Mouse (Mus musculus) megakaryocyte-erythroid progenitor cell, adult 5-6 weeks (primary cell): ENCODE data around the gene Stard10. TPM values are rescaled to one million over a fixed set of nuclear protein-coding genes. Genes with fewer than 3 reads are reported as not detected.
A peak's percentile ranks its signal among the peaks of the same experiment; 100 is the strongest.

Experiments used
- ATAC-seq: replicated peaks from 2 replicates; pipeline ENCODE4 v1.8.0; 2016; ENCODE audit warnings: mild to moderate bottlenecking, inconsistent platforms; ENCODE audit not compliant: severe bottlenecking, poor library complexity, low FRiP score, low TSS enrichment
- total RNA-seq, 2 experiments: library from RNA; stranded (forward) in 1 of 2; stranded (reverse) in 1 of 2; fragments of 200-1000, 215-1000 nt in 1 of 2; fragments of >200 nt in 1 of 2; fragmentation: Nextera tagmentation in 1 of 2; gene quantifications; 2 replicates each; pipeline ENCODE4 v1.2.3; 2014 to 2017

Stard10 gene
- total RNA-seq (2014; fragmentation: Nextera tagmentation) (257 and 310 TPM in 2 replicates), total RNA-seq (2017) (103 and 198 TPM in 2 replicates)

DNA sequence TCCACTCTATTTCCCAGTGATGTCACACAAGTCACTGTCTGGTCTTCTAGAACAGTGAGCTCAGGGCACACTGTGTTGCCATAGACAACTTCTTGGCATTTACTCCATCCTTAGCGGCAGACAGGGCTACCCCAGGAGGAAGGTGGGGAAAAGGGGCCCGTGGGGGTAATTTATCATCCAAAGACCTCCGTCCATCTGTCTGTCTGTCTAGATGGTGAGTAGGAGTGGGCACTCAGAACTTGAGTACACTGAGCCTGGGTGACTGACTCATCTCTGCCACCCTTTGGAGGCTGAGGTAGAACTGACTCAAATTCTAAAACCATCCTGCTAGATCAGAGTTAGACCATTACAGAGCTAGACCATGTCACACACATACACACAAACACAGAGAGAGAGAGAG, at the start of gene Stard10:
TSS of gene Stard10 (plus strand) at position 73 of the 400 bp plus-strand sequence.
- ATAC-seq, result no peak

- ATAC-seq, result no peak
These were observed 49.2 kb upstream of the Stard10 start for GRCm38 (mm10) chr7:101267457-101268259.

DNA sequence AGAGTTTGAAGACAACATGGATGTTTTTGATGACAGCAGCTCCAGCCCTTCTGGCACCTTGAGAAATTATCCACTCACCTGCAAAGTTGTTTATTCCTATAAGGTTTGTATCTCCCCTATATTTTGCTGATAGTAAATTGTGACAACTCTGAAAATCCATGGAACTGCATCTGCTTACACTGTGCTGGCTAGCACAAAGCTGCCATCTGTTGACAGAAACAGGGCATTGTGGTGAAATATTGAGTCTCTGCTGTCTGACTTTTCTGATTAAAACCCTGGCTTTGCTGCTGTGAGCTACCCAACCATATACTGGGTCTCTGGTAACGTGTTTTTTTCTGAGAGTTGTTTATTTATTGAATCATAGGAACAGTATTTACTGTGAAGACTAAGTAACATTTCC, 45.3 kb upstream of the Stard10 start:
- no peak for ATAC-seq

DNA sequence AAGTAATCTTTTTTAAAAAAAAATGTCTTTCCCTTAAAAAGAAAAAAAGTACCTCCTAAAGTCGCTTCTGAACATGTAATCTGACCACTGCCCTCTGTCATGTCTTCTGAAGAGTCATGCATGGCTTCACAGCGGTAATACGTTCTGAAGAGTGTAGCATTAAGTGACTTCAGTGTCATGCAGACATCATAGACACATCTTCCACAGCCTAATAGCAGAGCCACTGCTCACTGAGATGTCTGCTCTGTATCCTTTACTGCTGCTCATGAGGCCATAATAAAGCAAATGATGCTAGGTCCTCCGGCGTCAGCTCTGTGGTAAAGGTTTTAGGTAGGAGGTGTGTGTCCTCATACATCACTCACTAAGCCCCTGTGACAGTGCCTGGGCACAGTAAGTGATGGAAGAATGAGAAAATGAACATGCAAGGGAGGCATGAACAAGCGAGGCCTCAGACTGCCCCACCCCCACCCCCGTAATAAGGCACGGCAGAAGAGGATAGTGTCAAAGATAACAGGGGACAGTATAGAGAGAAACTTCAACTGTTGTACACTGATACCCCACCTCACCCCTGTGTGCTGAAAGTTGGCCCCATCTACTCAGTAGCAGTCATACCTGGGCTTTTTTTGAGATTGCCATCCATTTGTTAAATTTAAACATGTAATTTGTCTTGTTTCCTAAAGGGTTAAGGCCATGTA, 44.3 kb upstream of the Stard10 start:
- peak; percentile 30; the same call in 1 of the 2 replicates for ATAC-seq

DNA sequence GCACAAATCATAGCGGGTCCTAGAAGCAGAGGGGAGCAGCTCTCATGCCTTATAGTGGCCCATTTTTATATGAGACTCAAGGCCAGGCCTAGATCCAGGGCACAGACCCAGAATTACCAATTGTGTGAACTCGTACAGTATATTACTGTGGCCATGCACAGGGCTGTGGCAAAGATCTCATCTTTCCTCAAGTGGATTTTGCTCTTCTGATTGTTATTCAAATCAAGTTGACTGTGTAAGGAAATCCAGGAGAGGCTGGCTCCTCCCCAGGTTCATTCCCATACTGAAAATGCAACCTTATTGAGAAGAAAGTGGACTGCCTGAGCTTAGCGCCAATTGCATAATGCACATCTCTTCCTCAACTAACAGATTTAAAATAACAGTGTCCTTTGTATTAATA, 34.2 kb upstream of the Stard10 start:
- no peak for ATAC-seq

- ATAC-seq, result no peak
These were observed 32.4 kb upstream of the Stard10 start for GRCm38 (mm10) chr7:101284504-101284903.

GRCm38 (mm10) chr7:101286891-101287290, 30.0 kb upstream of the Stard10 start:
- ATAC-seq, result no peak

GRCm38 (mm10) chr7:101287820-101288219, 29.1 kb upstream of the Stard10 start:
- no peak for ATAC-seq

DNA sequence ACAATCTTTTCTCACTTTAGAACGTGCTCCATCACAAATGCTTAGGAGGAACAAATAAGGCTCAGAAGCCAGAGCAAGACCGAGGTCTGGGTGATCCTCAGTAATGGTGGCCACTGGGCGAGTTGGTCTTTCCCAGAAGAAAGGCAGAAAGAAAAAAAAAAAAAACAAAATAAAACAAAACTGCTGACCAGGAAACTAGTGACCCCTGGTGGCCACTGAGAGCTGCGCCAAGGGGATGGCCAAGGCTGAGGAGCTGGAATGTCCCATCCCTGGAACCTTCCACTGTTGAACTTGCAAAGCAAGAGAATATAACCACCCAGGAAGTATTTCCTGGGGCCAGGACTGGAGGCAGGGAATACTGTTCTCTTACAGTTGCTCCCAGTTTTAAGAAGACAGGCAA, 28.4 kb upstream of the Stard10 start:
- 0 out of 2 replicates have a peak, but pooled peaks have one; percentile 62 for ATAC-seq

- no peak for ATAC-seq
These were observed 26.5 kb upstream of the Stard10 start for GRCm38 (mm10) chr7:101290401-101290800.

DNA sequence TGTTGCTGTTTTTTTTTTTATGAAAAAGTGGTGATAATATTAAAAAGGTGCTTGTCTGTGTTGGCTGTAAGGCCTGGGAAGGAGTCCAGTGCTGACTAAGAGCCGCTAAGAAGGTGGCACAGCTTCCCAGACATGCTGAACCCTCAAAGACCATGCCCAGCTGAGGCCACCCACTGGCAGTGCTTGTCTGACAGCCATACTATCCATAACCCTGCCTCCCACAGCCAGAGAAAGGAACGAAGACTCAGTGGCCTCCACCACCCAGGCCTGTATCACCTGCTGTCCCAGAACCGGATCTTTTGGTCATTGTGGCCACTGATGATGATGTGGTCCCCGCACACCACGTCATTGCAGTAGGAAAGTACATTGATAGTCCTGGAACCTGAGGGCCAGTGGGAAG, 25.7 kb upstream of the Stard10 start:
- no peak for ATAC-seq

DNA sequence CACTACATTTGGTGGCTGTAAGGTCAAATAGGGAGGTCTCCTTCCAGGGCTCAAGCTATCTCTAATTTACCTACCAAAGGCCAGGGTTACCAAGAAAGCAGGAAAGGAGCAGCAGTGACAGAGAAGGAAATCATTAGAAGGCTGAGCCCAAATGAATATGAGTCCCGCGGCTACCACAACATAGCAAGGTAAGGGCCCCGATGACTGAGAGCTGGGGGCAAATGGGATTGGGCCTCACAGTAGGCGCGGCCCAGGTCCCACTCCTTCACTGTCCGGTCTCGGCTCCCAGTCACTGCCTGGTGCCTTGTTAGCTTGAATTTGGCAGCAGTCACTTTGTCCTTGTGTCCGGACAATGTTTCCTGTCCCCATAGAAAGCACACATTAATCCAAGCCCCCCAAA, 25.2 kb upstream of the Stard10 start:
- no peak for ATAC-seq

DNA sequence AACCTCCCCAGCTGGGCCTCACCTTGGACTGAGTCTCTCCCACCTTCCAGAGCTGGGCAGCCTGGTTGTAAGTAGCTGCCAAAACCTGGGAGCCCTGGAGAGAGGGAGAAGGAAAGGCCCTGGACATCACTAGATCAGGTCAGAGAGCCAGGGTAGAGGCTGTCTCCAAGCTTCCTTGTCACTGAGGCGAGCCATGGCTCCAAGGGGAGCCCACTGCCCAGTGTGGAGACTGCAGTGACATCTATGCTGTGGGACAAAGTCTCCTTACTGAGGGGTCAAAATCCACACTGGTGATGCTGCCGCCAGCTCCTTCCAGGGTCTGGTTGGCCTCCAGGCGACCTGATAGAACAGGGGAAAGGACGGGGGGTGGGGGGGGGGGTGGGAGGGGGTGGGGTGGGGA, 24.8 kb upstream of the Stard10 start:
- ATAC-seq, result no peak

DNA sequence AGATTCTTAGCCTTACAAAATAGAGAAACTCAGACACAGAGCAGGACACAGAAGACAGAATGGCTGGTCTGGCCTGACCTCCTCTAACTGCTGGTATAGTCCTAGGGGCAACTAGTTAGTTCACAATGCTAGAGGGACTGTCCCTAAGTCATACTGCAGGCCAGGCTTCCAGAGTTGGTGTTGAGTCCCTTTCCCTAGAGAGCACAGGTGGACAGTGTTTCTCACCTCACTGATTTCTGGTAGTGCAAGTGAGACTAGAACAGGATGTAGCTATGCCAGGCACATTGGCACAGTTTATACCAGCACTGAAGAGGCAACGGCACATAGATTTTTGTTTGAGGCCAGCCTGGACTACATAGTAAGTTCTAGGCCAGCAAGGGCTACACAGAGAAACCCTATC, 24.2 kb upstream of the Stard10 start:
- ATAC-seq, result no peak

DNA sequence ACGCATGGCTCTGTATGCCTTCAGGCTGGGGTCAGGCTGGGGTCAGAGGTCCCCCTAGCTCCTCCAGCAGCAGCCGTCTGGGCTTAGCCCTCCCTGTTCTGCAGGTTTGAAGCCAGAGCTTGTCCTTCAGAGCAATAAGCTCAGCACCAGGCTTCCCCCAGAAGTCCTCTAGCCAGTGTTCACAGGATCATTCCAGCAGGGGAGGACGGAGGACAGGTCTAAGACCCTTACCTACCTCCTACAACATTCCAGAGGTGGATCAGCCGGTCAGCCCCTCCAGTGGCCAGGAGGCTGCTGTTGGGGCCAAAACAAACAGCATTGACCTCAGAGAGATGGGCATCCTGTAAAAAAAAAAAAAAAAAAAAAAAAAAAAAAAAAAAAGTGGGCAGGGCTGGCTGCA, 23.7 kb upstream of the Stard10 start:
- no peak for ATAC-seq

DNA sequence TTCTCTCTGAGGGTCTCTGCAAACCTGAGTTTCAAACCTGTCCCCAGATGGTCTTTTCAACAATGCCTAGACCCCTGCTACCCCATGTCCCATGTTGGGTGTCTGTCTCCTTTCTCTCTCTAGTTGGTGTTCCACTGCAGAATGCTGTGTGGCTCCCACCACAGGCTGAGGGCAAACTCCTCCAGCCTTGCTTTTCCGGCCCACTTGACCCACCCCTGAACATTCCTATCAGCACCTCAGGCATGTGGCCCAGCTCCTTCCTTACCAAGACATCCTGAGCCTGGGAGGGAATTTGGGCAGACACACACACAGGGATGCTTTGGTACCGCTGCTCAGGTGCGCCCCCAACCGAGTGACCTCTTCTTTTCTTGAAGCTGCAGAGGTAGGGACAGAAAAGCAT, 23.3 kb upstream of the Stard10 start:
- no peak for ATAC-seq

DNA sequence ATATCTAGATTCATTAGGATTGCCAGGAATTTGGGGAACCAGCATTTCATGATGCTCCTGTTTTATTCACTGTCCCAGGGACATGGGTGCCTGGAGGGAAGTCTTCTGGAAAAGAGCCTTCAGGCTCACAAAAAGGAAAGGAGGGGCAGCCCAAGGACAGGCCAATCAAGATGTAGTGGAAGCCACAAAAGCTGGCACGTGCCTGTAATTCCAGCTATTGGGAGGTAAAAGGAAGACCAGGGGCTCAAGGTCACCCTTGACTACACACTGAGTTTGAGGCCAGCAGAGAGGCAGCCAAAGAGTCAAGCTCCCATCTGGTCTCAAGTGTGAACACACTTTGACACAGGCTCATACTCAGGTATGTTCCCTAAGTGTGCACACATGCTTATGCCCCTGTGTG, 21.4 kb upstream of the Stard10 start:
- ATAC-seq, result no peak

DNA sequence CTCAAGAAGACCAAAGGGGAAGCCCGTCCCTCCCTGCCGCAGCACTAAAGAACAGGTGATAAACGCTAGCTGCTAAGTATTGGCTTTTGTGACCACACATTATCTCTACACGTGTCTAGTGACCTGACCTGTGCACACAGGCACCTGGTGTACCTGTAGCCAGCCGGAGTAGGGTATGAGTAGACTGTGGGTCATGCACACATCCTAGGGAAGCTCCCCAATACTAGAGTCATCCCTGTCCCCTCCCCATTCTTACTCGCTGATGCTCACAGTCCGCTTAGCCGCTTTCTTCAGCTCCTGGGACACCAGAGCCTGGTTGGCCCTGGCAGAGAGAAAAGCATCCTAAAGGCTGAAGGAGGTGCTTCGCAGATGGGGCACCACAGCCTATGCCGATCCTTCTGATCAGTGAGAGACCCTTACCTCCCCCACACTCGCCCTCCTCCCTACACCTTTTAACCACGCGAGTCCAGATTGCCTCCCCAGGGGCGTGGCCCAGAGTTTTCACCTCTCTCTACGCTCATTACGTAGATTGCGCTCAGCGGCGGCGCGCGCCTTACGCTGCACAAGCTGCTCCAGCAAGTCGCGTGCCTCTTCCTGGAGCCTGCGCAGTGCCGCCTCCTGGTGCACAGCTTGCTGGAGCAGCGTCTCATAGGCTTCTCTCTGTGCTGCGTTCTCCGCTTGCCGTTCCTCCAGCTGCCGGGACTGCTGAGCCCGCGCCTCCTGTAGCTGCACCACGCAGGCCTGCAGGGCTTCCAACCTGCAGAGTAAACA, 20.4 kb upstream of the Stard10 start:
- ATAC-seq, result peak; percentile 77

GRCm38 (mm10) chr7:101297023-101297405, 19.9 kb upstream of the Stard10 start:
- ATAC-seq, result no peak

DNA sequence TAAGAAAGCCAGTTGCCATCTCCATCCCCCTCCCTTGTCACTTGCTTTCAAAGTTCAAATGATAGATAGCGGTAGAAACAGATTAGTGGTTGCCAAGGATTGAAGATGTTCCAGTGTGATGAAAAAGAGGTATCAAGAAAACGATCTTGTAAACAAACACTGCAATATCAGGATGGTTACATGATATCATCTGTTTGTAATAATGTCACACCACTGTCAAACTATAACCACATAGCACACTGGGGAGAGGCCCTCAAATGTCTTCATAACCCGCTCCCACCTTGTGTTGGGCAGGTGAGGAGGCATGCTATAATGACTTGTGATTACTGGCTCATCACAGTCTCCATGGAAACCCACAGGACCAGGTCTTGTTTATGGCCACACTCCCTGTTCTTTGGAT, 18.5 kb upstream of the Stard10 start:
- ATAC-seq, result no peak
